ENCODE assay signal across 12 mouse cellular contexts in the genomic region with DNA sequence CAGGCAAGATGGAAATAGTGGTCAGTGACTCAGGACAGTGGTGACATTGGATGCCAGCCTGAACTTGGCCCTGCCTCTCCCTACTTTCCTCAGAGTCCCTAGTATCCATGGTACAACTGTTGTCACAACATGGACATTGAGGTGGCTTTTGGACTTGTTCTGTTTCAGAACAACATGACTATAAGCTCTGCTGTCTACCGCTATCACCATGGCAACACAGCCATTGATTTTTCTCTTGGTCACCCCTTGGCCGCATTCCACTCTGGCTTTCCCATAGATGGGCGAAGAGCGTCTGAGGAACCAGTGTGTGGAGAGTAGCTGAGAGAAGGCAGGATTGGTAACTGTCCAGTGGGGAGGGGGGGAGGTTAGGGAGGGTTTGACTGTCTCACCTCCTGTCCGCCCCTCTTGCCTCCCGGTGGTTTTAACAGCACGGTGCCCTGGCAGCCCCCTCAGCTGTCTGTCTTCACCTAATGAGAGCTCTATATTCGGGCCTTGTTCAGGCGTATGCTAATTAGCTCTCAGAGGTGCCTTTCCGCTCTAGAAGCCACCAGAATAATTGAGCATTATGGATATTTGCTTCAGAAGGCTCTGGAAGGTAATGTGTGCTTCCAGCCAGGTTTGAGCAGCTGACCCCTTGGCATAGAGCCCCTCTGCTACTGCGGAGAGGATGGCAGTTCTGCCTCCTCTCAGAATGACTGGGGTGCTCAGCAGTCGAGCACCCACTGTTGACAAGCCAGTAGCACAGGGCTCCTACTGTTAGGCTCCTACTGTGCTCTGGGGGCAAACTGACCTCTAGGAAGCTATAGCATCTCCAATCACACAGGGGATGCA. TPM values are rescaled to one million over a fixed set of nuclear protein-coding genes. Genes with fewer than 3 reads are reported as not detected.
DNase-seq lines count a peak whose midpoint lies in the region; ATAC-seq lines count a peak whose summit lies in the region.
"Had no signal": no experiment of that assay in that cellular context is flagged by ENCODE, and none has a peak within 500 bp of the region (broad histone marks: within the 10 kb centered on the region; RNA-seq: fewer than 3 reads in every experiment).

No protein-coding gene starts in this region.

- H3K4me2 ChIP-seq in hindbrain, embryonic 14.5 days (replicated peaks), result no peak overlapping the region
- no peak overlapping the region for H3K4me2 ChIP-seq in midbrain, embryonic 14.5 days (ENCODE audit: low read length)

- DNase-seq in R1 (ENCODE audit: low read depth, low spot score), result peak; percentile 15
- DNase-seq in embryo, embryonic 11 days, result peak; percentile 34
- peak; percentile 69 for DNase-seq in hindbrain, embryonic 14.5 days (ENCODE audit: low spot score)
- DNase-seq in midbrain, embryonic 14.5 days, result peak; percentile 74
- no peak for DNase-seq in thymus, postnatal 25 days
- DNase-seq in urinary bladder, postnatal 36 days (ENCODE audit: low spot score in 2 of 2), result no peak
- DNase-seq: cerebellum, adult 8-10 months; kidney, postnatal 4 days; lung, postnatal 10 days; thymus, postnatal 14 days had no signal

- H3K4me3 ChIP-seq in hindbrain, embryonic 14.5 days (replicated peaks; ENCODE audit: low read length), result no peak overlapping the region
- H3K4me3 ChIP-seq in midbrain, embryonic 14.5 days (replicated peaks; ENCODE audit: low read depth, low read length), result no peak overlapping the region
- H3K4me3 ChIP-seq: erythroblast, embryonic 14.5 days had no signal

- peak overlapping the region; percentile 68 for H3K27ac ChIP-seq in hindbrain, embryonic 14.5 days
- H3K27ac ChIP-seq in midbrain, embryonic 14.5 days (replicated peaks; ENCODE audit: low read depth, low read length), result peak overlapping the region; percentile 73

- H3K9me3 ChIP-seq in hindbrain, embryonic 14.5 days (ENCODE audit: control insufficient read depth, low read length), result no peaks in the 10 kb centered on the region
- H3K9me3 ChIP-seq in midbrain, embryonic 14.5 days (ENCODE audit: control insufficient read depth, low read length), result no peaks in the 10 kb centered on the region

- H3K36me3 ChIP-seq in hindbrain, embryonic 14.5 days (replicated peaks; ENCODE audit: control insufficient read depth, insufficient read depth), result no peaks in the 10 kb centered on the region
- H3K36me3 ChIP-seq in midbrain, embryonic 14.5 days (ENCODE audit: control insufficient read depth, insufficient read depth, low read length), result no peaks in the 10 kb centered on the region

- peak; percentile 72 for ATAC-seq in hindbrain, embryonic 14.5 days (ENCODE audit: low FRiP score)
- ATAC-seq in midbrain, embryonic 14.5 days (ENCODE audit: low FRiP score, low TSS enrichment), result no peak; the same call in 1 of the 2 replicates
- no peak for ATAC-seq in CD4-positive, CD25-positive, alpha-beta regulatory T cell, adult 4 months

- H3K9ac ChIP-seq in hindbrain, embryonic 14.5 days, result 0 out of 2 replicates have a peak overlapping the region, but pooled peaks have one; percentile 0
- 0 out of 2 replicates have a peak overlapping the region, but pooled peaks have one; percentile 2 for H3K9ac ChIP-seq in midbrain, embryonic 14.5 days (replicated peaks; ENCODE audit: low read length)

- peaks cover 25% of the 10 kb centered on the region for H3K4me1 ChIP-seq in hindbrain, embryonic 14.5 days (replicated peaks; ENCODE audit: control insufficient read depth, insufficient read depth, low read length)
- H3K4me1 ChIP-seq in midbrain, embryonic 14.5 days (ENCODE audit: control insufficient read depth, insufficient read depth, low read length), result peaks cover 18% of the 10 kb centered on the region

- no peaks in the 10 kb centered on the region for H3K27me3 ChIP-seq in hindbrain, embryonic 14.5 days (ENCODE audit: control insufficient read depth, insufficient read depth, low read length)
- no peaks in the 10 kb centered on the region for H3K27me3 ChIP-seq in midbrain, embryonic 14.5 days (ENCODE audit: control insufficient read depth, insufficient read depth, low read length)

- WGBS in hindbrain, embryonic 14.5 days, result 26% methylated on average over 12 of the region's 12 CpGs
- 23% methylated on average over 12 of the region's 12 CpGs for WGBS in midbrain, embryonic 14.5 days

RNA-seq across cellular contexts. Expression of gene Baiap2, which starts 27.7 kb away (rescaled TPM):
- polyA plus RNA-seq in hindbrain, embryonic 14.5 days (2014; fragmentation: Nextera tagmentation; extraction: Ambion mirVana), result 13.7 and 14.4 TPM in 2 replicates
- polyA plus RNA-seq in midbrain, embryonic 14.5 days (2014; fragmentation: Nextera tagmentation; extraction: Ambion mirVana), result 11.0 and 11.2 TPM in 2 replicates
- polyA plus RNA-seq in CD4-positive, CD25-positive, alpha-beta regulatory T cell, adult 4 months (2017; shearing (Covaris generic)), result 10 to 100 TPM in 1 of 2 experiments, 1 to 10 TPM in 1; 7.9 to 11.5 TPM

RNA-seq across cellular contexts. Expression of gene Chmp6, which starts 57.0 kb away (rescaled TPM):
- polyA plus RNA-seq in hindbrain, embryonic 14.5 days (2014; fragmentation: Nextera tagmentation; extraction: Ambion mirVana), result 91.1 and 95.5 TPM in 2 replicates
- polyA plus RNA-seq in midbrain, embryonic 14.5 days (2014; fragmentation: Nextera tagmentation; extraction: Ambion mirVana), result 100 and 104 TPM in 2 replicates
- polyA plus RNA-seq in CD4-positive, CD25-positive, alpha-beta regulatory T cell, adult 4 months (2017; shearing (Covaris generic)), result 10 to 100 TPM; 46.8 to 64.7 TPM

Comparison
In these comparisons a context has a peak if more than half of its experiments do, and no peak if none do; other contexts are left out.
1. DNase-seq: peak in R1 (single experiment), embryo, embryonic 11 days (single experiment), hindbrain, embryonic 14.5 days (single experiment) and midbrain, embryonic 14.5 days (single experiment); none in thymus, postnatal 25 days (single experiment) and urinary bladder, postnatal 36 days (0 of 2).